Mouse (Mus musculus) B cell, adult 2 months (primary cell): Measurements from ENCODE around the gene Prkd3.

Experiments
- DNase-seq, 2 experiments: peaks; one replicate each; pipeline ENCODE4 v3.0.0; 2022

Prkd3 gene

GRCm38 (mm10) chr17:78999189-78999588 is 21.4 kb downstream of the Prkd3 start:
- no peak for DNase-seq

DNA sequence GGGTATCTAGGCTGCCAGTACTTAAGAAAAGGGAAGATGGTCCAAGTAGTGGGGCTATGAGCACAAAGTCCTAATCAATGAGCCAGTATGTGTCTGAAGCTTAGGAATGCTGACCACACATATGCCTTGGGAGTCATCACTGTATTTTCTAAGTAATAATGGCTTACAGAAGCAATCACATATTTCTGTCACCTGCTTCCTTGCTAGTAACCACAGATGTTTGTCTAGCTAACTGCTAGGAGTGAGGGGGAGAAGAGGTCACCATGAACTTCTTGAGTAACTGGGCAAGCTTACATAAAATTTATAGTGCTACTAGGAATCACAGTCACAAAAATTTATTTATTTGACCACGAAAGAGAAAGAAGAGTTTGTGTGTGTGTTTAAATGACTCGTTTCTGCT is 22.5 kb downstream of the Prkd3 start:
- DNase-seq, result no peak

DNA sequence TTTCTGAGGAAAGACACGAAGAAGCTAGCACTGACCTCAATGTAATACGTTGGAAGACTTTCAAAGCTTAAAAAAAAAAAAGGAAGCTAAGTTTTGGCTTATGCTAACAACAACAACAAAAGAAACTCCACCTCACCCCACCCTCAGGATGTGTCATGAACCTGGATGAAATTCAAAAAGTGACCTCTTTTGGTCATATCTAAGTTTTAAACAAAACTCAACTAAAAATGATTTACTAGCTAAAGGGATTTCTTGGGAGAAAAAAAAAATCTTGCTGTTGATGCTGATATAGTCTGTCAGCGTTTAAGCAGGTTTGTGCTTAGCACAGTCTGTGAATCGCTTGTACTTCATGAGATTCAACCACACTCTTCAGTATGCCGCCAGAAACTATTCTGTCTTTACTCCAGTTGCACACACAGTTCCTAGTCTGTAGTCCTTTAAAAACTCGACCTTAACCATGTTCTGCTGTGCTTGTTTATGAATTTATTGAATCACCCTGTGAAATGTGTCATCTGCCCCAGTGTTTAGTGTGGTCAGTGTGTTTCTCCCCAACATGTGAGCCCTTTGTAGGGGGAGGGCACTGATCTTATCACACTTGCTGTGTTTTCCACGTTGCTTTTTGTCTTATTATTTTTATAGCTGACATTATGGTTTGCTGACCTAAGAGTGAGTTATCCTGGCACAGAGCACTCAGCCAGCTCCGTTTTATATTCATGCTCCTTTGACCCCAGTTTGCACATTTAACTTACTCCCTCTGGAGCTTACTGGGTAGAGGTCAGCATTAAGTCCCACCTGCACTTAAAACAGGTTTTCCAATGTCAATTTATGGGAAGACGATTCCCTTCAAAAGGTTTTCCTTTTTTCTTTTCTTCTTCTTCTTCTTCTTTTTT is 25.4 kb downstream of the Prkd3 start:
- no peak for DNase-seq

DNA sequence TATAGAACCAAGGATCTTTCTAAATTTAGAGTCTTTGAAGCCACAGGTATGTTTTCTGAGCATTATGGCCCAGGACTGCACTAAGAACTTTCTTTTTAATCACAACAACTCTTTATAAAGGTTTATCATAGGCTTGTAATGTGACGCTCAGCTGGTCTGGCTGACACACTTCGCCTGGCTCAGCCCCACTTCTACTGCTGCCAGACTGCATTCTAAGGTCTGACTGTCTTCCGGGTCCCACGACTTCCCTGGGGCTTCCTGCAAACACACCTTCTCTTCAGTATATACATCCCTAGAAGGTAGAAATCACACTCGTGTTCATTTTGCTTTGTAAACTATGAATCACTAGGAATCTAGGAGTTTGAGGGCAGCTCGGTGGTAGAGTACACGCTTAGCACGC is 26.2 kb downstream of the Prkd3 start:
- no peak for DNase-seq

DNA sequence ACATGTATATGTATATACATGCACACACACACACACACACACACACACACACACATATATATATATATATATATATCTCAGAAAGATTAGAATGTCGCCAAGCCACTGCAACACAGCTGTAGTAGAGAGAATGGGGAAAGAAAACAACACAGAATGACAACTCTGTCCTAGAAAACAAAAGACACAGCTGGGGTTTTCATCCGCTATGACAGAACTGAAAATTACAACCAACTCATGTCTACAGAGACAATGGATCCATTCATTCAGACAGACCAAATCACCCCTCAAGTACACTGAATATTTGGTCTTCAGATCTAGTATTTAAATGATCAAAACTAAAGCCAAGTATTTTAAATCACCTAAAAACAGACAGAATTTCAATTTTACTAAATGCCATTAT is 26.9 kb downstream of the Prkd3 start:
- no peak for DNase-seq

- no peak for DNase-seq
Observed at GRCm38 (mm10) chr17:78992303-78993027, 28.2 kb downstream of the Prkd3 start.

- no peak for DNase-seq
Observed at GRCm38 (mm10) chr17:78991549-78991948, 29.1 kb downstream of the Prkd3 start.

DNA sequence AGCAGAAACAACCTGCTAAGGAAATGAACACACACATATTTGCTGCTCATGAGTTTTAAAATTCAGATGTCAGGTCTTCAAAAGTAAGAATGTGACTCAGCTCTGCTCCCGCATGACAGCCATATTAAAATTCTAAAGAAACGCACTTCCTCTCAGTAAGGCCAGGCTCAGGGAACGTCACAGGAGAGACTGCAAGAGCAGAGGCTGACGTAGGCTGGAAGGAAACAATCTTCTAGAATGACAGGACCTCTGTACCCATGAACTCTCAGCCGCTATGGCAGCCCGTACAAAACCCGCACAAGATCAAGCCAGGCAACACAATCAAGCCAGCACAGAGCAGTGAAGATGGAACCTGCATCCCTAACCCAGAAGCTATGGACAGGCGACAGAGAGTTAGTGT is 31.6 kb downstream of the Prkd3 start:
- DNase-seq, result no peak

DNA sequence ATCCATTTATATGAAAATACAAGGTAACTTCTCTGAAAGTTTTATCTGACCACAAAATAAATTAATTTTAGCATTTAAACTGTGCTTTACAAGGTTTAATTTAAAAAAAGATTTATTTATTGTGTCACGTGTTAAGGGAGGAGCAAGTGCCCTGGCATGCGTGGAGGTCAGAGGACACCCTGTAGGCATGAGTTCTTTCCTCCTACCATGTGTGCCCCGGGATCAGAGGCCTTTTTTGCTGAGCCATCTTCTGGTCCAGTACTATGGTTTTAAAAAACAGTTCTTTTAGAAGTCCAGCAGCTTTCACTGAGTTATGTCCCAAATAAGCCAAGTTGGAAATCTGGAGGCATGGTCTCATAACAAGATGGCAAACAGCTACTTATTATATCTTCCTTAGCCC is 36.9 kb downstream of the Prkd3 start:
- DNase-seq, result no peak

DNA sequence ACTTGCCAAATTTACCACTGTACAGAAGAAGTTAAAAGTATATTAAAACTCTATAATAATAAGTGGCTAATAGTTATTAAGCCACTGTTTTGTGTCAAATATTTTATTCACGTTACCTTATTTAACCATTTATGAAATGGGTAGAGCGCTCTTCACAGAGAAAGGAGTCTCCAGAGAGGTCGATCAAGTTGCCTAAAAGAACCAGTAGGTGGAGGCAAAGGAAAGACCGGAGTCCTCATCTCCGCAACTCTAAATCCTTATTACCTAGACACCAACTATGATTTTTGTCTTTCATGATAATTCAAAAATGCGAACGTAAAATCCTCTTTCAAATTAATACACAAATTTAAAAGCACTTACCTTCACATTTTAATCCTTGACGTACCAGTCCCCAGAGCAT is 37.5 kb downstream of the Prkd3 start:
- DNase-seq, result no peak

GRCm38 (mm10) chr17:78968500-78968899 is 52.1 kb downstream of the Prkd3 start:
- no peak for DNase-seq

GRCm38 (mm10) chr17:78966092-78966883 is 54.3 kb downstream of the Prkd3 start:
- no peak for DNase-seq

- no peak for DNase-seq
Observed at GRCm38 (mm10) chr17:78964387-78964786, 56.2 kb downstream of the Prkd3 start.

DNA sequence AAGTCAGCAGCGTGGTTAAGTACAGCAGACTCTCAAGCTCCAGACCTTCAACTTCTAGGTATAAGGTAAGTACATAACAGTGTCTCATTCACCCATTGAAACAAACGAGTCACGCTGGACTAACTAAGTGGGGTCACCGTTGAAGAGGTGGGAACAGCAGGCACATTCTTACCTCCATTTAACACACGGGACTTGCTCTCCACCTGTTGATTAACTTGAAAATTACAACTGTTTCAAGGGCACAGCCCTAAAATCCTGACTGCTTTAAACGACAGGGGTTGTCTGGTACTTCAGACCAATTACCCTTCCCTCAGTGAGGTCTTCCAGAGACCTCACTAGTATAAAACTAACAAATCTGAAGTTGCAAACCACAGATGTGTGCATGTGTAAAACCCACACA is 61.1 kb downstream of the Prkd3 start:
- DNase-seq, result no peak

DNA sequence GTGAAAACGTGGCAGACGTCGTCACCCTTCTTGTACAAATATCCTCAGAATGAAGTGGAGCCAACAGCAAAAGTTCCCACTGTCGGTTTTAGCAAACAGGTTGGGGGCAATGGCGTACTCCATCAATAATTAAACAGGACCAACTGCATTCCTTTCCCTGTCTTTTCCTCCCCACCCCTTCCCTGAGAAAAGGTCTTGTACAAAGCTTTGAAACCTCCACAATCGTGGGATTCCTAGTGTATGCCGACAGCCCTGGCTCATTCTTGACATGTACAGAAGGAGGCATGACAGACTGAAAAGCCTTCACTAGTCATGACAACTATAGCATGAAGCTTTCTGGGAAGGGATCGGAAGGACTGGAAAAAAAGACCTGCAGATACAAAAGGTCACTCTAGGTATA is 67.4 kb downstream of the Prkd3 start:
- DNase-seq, result no peak

GRCm38 (mm10) chr17:78952070-78952469 is 68.5 kb downstream of the Prkd3 start:
- no peak for DNase-seq

DNA sequence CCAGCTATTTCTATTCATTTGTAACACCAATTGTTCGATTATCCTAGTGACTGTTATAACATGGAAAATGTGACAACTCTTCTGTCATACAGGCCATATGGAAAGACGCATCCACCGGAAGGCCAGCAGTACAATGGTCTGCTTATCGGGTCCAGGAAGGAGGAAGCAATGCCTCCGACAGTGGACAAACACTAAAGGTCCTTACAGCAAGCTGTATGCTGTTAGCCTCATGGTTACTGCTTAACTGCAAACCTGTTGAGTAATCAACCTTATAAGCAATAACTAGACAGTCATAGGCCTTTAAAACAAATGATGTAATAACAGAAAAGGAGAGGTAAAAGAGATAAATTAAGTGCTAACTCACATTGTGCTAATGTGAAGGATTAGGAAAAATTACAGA is 69.4 kb downstream of the Prkd3 start:
- DNase-seq, result no peak

DNA sequence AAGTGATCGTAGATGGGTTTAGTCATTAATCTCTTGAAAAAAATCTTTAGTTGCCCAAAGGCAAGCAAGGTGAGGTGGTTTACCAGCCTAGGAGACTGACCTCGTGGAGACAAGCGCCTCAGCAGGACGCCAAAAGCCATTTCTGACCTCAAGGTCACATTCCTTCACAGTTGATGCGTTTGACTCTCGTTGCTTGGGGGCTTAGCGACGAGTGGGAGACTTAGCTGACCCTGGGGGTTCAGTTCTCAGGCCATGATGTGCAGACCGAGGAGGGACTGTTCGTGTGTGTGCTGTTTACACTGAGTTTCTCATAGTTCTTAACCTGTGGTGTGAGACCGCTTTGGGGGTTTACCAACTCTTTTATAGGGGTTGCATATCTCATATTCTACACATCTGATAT is 78.0 kb downstream of the Prkd3 start:
- no peak for DNase-seq

DNA sequence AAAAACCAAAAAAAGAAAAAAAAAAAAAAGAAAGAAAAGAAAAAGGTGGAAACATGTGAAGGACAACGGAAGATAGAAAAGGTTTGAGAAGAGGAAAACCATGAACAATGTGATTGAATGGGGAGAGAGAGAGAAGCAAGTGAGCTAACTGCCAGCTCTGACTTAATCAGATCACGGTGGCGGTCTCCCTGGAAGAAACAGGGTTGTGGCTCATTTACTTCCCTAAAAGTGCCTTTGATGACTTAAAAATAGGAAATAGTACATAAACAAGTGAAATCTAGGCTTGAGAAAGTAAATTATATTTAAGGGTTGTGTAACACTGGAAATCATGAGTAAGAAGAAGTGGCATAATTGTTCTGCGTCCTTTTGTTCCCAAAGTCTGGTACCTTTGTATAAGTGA is 81.7 kb downstream of the Prkd3 start:
- no peak for DNase-seq

- no peak for DNase-seq
Observed at GRCm38 (mm10) chr17:78937229-78937853, 83.3 kb downstream of the Prkd3 start.

- peak; percentile 99 to 100 for DNase-seq
Observed at GRCm38 (mm10) chr17:78936466-78937228, 84.0 kb downstream of the Prkd3 start, which contains the start of the genes Cebpz and Ndufaf7. Gene Cebpz (minus strand): TSS chr17:78937066. Gene Ndufaf7 (plus strand): TSS chr17:78937136.

GRCm38 (mm10) chr17:78935857-78936256 is 84.8 kb downstream of the Prkd3 start:
- DNase-seq, result peak; percentile 10 to 33
